13 mouse cellular contexts compared by ENCODE assay signal in the genomic region with DNA sequence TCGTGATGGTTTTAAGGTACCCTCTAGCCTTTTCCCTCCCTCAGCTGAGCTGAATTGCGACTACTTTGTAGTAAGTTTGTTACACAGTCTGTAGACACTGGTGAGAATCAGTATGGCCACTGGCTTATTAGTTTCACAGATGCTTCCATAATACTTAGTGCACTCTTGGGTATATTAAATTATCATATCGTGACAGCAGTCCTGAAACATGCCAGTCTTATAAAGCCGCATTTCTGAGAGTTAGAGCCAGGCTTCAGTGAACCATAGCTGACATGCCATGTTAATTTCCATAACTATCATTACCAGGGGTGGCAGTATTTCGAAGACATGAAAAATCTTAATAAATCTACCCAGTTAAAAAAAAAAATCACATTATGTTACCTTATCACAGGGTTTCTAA.
A peak's percentile ranks its signal among the peaks of the same experiment; 100 is the strongest.
DNase-seq lines count a peak whose midpoint lies in the region; ATAC-seq lines count a peak whose summit lies in the region.
"Had no signal": no experiment of that assay in that cellular context is flagged by ENCODE, and none has a peak within 500 bp of the region (broad histone marks: within the 10 kb centered on the region; RNA-seq: fewer than 3 reads in every experiment).

No protein-coding gene starts in this region.

- H3K27ac ChIP-seq in hindbrain, embryonic 11.5 days (ENCODE audit: low read depth, low read length) = peak overlapping the region; percentile 80
- H3K27ac ChIP-seq in midbrain, embryonic 11.5 days (ENCODE audit: low read depth, low read length) = peak overlapping the region; percentile 92
- H3K27ac ChIP-seq: liver, embryonic 14.5 days had no signal

- WGBS in hindbrain, embryonic 11.5 days = 44% methylated on average over 5 of the region's 5 CpGs
- 45% methylated on average over 5 of the region's 5 CpGs for WGBS in midbrain, embryonic 11.5 days

- no peak overlapping the region for H3K4me3 ChIP-seq in hindbrain, embryonic 11.5 days (ENCODE audit: low read depth, low read length)
- no peak overlapping the region for H3K4me3 ChIP-seq in midbrain, embryonic 11.5 days (ENCODE audit: low read depth, low read length)

- no peak for ATAC-seq in hindbrain, embryonic 11.5 days (ENCODE audit: low FRiP score)
- ATAC-seq in midbrain, embryonic 11.5 days (ENCODE audit: low FRiP score) = no peak

- intact Hi-C loops in left cerebral cortex, postnatal 10 days (cut with DNase I) = loop anchor here (10.0 kb wide), 1 partner anchor 493 kb away; no protein-coding TSS in a partner anchor

- no peaks in the 10 kb centered on the region for H3K9me3 ChIP-seq in hindbrain, embryonic 11.5 days (ENCODE audit: control insufficient read depth, low read length)
- H3K9me3 ChIP-seq in midbrain, embryonic 11.5 days (ENCODE audit: control insufficient read depth, low read length) = no peaks in the 10 kb centered on the region

- H3K4me2 ChIP-seq in hindbrain, embryonic 11.5 days (replicated peaks; ENCODE audit: low read depth, low read length) = no peak overlapping the region
- H3K4me2 ChIP-seq in midbrain, embryonic 11.5 days = no peak overlapping the region; the same call in 1 of the 2 replicates

- H3K9ac ChIP-seq in hindbrain, embryonic 11.5 days (ENCODE audit: low read depth, low read length) = no peak overlapping the region
- H3K9ac ChIP-seq in midbrain, embryonic 11.5 days (ENCODE audit: low read length) = no peak overlapping the region
- H3K9ac ChIP-seq: liver, embryonic 14.5 days had no signal

- peak; percentile 33 for DNase-seq in embryo, embryonic 11 days
- no peak for DNase-seq in embryo, embryonic 9.5 days (ENCODE audit: extremely low spot score)
- DNase-seq in hindbrain, embryonic 11.5 days (ENCODE audit: low spot score) = peak; percentile 17
- DNase-seq in midbrain, embryonic 11.5 days (ENCODE audit: low spot score, missing footprints) = peak; percentile 92
- DNase-seq in retina, postnatal 1 day = peak; percentile 39
- no peak for DNase-seq in spleen, adult 12 weeks (ENCODE audit: low spot score)
- DNase-seq in left cerebral cortex, postnatal 10 days (ENCODE audit: extremely low spot score in 1 of 2, low spot score in 2 of 2) = no peak
- no peak for DNase-seq in gastrocnemius, adult 18-20 months (ENCODE audit: low spot score)
- DNase-seq: cerebellum, adult 9-10 months; kidney, adult 11 months; lung, postnatal 4 days; right cerebral cortex, postnatal 25 days had no signal

- H3K27me3 ChIP-seq in hindbrain, embryonic 11.5 days (ENCODE audit: control insufficient read depth, insufficient read depth, low read length) = no peaks in the 10 kb centered on the region
- no peaks in the 10 kb centered on the region for H3K27me3 ChIP-seq in midbrain, embryonic 11.5 days (ENCODE audit: control insufficient read depth, insufficient read depth, low read length)

- H3K36me3 ChIP-seq in hindbrain, embryonic 11.5 days (ENCODE audit: control insufficient read depth, insufficient read depth, low read length) = no peaks in the 10 kb centered on the region
- H3K36me3 ChIP-seq in midbrain, embryonic 11.5 days (ENCODE audit: control insufficient read depth, insufficient read depth, low read length) = no peaks in the 10 kb centered on the region

- no peaks in the 10 kb centered on the region; the same call in 1 of the 2 replicates for H3K4me1 ChIP-seq in hindbrain, embryonic 11.5 days (replicated peaks; ENCODE audit: control insufficient read depth, insufficient read depth, low read length)
- H3K4me1 ChIP-seq in midbrain, embryonic 11.5 days (ENCODE audit: control insufficient read depth, insufficient read depth, low read length) = peaks cover 21% of the 10 kb centered on the region; the same call in 1 of the 2 replicates

Comparison
In these comparisons a context has a peak if more than half of its experiments do, and no peak if none do; other contexts are left out.
1. DNase-seq: peak in embryo, embryonic 11 days (single experiment), hindbrain, embryonic 11.5 days (single experiment), midbrain, embryonic 11.5 days (single experiment) and retina, postnatal 1 day (single experiment); none in embryo, embryonic 9.5 days (single experiment), spleen, adult 12 weeks (single experiment), left cerebral cortex, postnatal 10 days (0 of 2) and gastrocnemius, adult 18-20 months (single experiment).